Mouse (Mus musculus) c-Kit-positive CD71-positive TER-119-positive erythroid progenitor cells, embryonic 14.5 days (primary cell): Measurements from ENCODE around the gene Fancc.
"Not testable (repeated sequence)": the region's sequence is repeated elsewhere in the genome, so short reads cannot be mapped to it uniquely, and the experiment has no call there.

Experiments used
- DNase-seq: peaks from one replicate; pipeline ENCODE4 v3.0.0-alpha.2; 2013; ENCODE audit warnings: low spot score

Fancc gene

GRCm38 (mm10) chr13:63515542-63515941 is 18.5 kb upstream of the Fancc start:
- no peak for DNase-seq

- no peak for DNase-seq
These were observed 17.9 kb upstream of the Fancc start for GRCm38 (mm10) chr13:63514931-63515360.

DNA sequence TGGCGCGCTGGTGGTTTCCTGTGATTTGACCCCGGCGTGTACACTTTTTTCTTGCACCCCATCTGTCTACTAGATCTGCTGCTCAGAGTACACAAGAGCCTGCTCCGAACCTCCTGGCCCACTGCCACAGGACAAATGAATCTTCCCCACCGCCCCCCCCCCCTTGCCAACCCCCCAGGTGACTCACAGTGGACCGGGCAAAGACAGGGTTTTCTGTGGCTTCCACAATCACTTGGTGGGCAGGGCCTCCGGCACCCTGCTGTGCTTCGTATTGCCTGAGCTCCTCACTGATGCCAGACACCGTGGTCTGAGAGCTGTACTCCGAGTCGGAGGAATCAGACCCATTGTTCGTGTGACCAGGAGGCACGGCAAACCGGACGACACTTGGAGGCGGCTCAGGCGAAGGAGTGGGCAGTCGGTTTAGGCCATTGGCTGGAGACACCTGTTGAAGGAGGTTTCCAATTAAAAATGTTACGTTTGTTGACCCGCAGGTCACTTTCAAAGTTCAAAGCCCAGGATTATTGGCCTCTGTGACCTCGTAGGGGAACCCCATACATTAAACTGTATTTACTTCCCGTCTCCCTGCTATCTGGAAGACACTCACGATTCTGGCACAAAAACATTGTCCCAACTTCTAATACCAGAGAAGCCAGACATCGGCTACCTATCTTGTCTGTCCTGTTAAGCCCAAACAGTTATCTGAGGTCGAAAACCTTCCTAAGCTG is 16.5 kb upstream of the Fancc start:
- DNase-seq: no peak

GRCm38 (mm10) chr13:63512411-63512810 is 15.3 kb upstream of the Fancc start:
- DNase-seq: no peak

GRCm38 (mm10) chr13:63507821-63508220 is 10.7 kb upstream of the Fancc start:
- DNase-seq: no peak

DNA sequence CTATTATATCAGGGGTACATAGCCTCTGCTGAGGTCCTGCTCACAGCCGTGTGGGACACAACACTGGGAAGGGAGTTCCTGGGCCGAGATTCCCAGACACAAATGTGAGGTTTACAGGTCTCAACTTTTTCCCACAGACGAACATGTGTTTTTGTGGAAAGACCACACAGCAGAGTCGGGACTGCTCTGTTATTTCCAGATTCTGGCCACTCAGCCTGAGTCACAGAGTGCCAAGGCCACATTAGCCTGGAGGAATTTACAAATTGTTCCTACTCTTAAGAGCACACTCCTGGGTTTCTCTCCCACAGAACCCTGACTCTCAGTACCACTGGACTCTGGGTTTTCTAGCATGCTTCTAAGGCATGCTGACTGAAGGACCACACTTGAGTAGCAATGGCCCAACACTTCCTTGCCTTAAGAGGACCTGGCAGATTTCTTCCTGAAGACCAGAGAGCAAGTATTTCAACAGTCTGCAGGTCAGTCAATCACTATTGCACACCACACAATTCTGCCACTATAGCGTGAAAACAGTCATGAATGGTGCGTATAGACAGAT is 10.0 kb upstream of the Fancc start:
- no peak for DNase-seq

DNA sequence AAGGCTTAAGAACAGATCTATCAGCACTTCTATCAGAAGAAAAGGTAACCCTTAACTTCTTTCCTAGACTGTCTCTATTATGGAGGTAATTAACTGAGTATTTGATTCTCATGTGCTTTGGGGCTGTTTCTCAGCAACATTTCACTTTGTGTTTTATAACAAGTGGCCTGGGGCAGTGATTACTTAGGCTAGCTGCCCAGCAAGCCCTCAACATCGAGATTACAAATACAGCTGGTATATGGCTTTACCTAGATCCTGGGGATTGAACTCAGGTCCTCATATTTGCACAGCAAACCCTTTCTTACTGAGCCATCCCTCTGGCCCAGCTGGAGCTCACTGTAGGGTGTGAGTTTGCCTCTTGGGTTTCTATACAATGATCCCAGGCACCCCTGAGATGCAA is 9.3 kb upstream of the Fancc start:
- no peak for DNase-seq

- DNase-seq: no peak
These were observed 5.3 kb upstream of the Fancc start for GRCm38 (mm10) chr13:63502391-63502790.

DNA sequence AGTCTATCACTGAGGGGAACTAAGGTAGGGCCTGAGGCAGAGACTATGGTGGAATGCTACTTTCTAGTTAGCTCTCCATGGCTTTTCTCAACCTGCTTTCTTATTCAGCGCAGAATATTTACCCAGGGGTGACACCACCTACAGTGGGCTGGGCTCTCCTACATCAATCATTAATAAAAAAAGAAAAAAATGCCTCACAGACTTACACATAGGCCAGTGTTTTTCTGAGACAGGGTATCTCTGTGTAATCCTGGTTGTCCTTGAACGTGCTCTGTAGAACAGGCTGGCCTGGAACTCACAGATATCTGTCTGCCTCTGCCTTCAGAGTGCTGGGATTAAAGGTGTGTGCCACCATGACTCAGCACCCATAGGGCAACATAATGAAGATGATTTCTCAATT is 2.4 kb upstream of the Fancc start:
- no peak for DNase-seq

DNA sequence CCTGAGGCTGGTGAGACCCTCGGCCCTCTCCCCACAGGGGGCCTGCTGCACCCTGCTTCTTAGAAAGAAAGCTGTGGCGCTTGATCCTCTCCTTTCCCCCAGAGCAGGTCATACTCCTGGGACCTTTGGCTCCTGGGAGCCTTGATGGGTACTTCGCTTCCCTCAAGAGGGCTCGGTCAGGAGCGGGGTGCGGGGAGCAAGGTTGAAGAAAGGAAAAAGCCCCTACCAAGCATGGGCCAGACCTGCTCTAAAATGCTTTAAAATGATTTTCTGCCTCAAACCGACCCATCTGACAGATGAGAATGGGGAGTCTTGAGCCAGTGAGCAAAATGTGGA is 9.4 kb downstream of the Fancc start:
- no peak for DNase-seq

DNA sequence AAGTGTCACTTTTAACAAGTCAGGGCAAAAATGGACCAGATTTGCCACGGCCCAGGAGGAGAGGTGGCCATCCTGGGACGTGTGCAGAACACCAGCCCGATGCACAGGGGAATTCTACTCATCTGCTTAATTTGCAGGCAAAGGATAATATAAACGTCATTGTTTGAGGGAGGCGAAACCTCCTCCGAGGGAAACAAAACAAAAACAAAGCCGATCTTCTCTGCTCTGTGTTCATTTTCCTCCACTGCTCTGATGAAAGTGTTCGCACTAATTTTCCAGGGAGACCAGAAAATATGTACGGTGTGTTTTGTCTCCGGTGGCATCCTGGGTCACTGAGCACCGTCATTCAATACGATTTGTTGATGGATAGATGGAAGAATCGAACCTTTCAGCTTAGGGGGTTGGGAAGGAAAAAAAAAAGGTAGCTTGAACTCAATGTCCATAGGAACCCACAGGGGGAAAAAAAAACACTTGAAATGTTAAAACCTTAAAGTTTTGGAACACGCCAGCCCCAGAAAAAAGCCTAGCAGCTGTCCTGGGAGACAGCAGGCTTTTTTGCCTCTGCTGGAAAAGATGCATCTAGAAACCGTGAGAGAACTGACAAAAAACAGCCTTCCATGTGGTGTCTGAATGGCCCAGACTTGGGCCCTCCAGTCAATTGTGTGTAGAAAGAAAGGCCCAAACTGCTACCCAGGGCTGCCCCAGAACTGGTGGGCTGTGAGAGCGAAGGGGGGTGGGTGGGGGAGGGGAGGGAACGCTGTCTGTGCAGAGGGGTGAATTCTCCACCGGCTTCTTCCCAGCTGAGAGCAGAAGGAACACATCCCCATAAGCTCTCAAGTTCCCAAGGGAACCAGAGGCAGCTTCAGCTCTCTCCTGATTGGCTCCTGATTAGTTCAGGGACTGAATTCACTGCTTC is 10.0 kb downstream of the Fancc start:
- DNase-seq: no peak

DNA sequence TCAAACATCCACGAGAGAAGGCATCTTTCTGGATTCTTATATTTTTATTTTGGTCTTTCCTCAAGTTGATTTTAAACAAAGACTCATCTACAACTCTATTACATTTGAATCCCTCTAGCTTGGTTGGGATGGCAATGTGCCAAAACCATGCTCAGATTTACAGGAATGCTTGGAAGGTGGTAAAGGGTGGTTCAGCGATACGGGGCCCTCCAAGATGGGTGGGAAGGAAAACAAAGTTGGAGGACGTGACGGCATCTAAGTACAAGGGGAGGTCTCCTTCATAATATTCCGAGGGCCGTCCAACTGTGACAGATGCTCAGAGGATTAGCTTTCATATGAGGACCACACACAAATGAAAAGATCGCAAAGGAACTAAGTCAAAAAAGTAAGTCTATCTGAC is 21.7 kb downstream of the Fancc start:
- no peak for DNase-seq

- DNase-seq: no peak
These were observed 44.2 kb downstream of the Fancc start for GRCm38 (mm10) chr13:63452898-63453297.

- DNase-seq: no peak
These were observed 45.9 kb downstream of the Fancc start for GRCm38 (mm10) chr13:63451140-63451539.

DNA sequence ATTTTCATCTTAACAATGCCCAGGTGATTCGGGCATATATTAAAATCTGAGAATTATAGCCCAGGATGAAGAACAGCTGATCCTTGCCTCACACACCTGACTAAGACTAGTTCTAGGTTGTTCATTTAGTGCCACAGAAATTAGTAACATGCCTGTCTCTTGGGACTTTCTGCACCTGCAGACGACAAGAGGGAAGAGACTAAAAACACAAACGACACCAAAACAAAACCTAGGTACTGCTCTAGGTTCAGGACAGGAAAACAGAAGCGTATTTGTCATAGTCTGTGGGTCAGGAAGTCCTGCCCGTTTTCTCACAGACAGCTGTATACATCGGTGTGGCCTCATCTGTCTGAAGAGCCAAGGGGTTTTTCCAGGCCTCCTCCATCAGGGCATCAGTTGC is 51.7 kb downstream of the Fancc start:
- no peak for DNase-seq

- no peak for DNase-seq
These were observed 64.3 kb downstream of the Fancc start for GRCm38 (mm10) chr13:63432759-63433158.

GRCm38 (mm10) chr13:63431857-63432191 is 65.3 kb downstream of the Fancc start:
- no peak for DNase-seq

DNA sequence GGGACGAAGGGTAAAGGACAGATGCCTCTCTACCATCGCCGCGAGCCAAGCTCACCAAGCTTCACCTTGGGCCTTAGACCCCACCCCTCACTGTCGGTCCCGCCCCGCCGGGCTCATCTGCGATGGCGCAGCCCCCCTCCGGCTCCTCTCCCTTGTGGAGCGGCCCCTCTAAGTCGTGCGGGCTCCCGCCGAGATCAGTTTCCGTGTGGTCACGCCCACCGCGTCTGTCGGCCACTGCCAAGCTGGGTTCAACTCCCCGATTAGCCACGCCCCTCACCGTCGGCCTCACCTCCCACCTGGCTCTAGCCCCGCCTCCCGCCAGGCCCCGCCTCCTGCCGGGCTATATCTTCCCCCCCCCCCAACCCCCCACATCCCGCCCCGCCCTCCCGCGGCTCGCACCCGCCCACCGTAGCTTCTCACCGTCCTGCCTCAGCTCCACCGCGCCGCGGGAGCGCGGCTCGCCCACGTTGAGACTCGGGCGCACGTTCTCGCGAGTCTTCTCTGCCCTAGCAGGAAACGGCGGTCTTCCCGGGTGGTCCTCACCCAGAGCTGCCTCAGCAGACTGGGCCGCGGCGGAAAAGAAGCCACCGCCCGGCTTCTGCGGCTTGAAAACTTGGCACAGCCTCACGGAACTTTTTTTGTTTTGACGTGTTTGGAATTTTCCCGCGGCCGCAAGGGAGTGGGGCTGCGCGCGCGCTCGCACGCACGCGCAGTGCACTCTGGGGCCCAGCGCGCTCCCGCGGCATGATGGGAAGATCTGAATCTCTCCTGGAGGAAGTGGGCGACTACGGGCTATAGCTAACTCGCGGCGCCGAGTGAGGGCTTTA is 65.8 kb downstream of the Fancc start:
- peak; percentile 99 for DNase-seq

- no peak for DNase-seq
These were observed 66.4 kb downstream of the Fancc start for GRCm38 (mm10) chr13:63430681-63431029.

GRCm38 (mm10) chr13:63430206-63430605 is 66.9 kb downstream of the Fancc start:
- no peak for DNase-seq

- DNase-seq: not testable (repeated sequence)
These were observed 68.9 kb downstream of the Fancc start for GRCm38 (mm10) chr13:63428211-63428610.

DNA sequence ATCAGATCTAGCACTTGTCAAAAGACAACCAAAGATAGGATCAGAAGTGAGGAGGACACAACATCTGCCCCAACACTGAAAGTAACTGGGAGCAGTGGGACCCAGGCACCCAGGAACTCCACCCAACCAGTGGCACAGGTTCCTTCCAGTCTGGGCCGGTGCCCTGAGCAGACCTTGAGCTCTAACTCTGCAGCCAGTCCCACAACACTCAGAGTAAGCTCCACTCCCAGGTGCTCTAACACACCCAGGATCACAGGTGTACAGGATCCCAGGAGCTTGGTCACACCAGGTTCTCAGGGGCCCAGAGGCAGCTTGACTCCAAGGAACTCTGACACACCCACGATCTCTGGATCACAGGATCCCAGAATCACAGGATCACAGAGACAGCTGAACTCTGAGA is 74.0 kb downstream of the Fancc start:
- DNase-seq: no peak
